Mouse (Mus musculus) sigmoid colon, adult 10 weeks (tissue): ENCODE data around the gene Ces1f. TPM values are rescaled to one million over a fixed set of nuclear protein-coding genes. Genes with fewer than 3 reads are reported as not detected.

Experiments used
- polyA plus RNA-seq: library from polyadenylated mRNA; stranded (reverse); fragments of 350-450 nt; fragmentation: Illumina TruSeq; extraction: RNeasy Lipid Tissue Mini Kit (QIAGEN cat#74804); gene quantifications from one replicate; pipeline ENCODE4 v1.2.3, GENCODE M21; 2014; ENCODE audit warnings: low read depth, low replicate concordance

Gene Ces1f
- 41.4 TPM for polyA plus RNA-seq

GRCm38 (mm10) chr8:93279556-93279955 is at the start of gene Ces1f:
Gene Ces1f, minus strand, starts transcription at chr8:93279747.

DNA sequence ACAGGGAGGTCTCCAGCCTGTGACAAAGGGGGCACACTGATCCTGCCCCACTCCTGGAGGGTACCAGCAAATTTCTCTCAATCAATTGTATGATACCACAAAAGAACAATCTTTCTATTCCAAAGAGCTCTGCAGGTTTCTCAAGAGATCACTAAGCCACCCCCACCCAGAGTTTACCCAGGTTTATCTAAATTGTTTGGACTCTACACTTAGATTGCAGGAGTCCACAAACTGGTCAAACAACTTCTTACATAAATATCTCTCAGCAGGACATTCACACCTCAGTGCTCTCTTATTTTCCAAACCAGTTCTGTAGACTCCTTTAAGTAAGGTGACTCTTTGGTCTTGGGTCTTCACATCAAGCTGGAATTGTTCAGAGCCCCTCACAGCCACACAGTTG is 50.1 kb downstream of the Ces1f start, which contains the start of gene Ces1e:
Gene Ces1e (minus strand): TSS at position 174 of the 400 bp plus-strand sequence.

Other genes with a start within 250 kb of the Ces1f start
- gene Ces1a, start 231.6 kb downstream of the Ces1f start, polyA plus RNA-seq: not detected
- gene Ces1b, start 199.7 kb downstream of the Ces1f start, polyA plus RNA-seq: 0.44 TPM
- not detected for gene Ces1c, start 148.5 kb downstream of the Ces1f start, polyA plus RNA-seq
- 48.4 TPM for gene Ces1d, start 81.9 kb downstream of the Ces1f start, polyA plus RNA-seq
- gene Ces1e, start 50.1 kb downstream of the Ces1f start, polyA plus RNA-seq: 12.3 TPM
- 6.2 TPM for gene Ces1g, start 57.6 kb upstream of the Ces1f start, polyA plus RNA-seq
- gene Ces1h, start 100.0 kb upstream of the Ces1f start, polyA plus RNA-seq: not detected